Mouse (Mus musculus) liver, embryonic 14 days (tissue): Measurements from ENCODE around the gene Zfp180. TPM values are rescaled to one million over a fixed set of nuclear protein-coding genes. Genes with fewer than 3 reads are reported as not detected.

Experiments used
- polyA plus RNA-seq: library from polyadenylated mRNA; depleted of rRNA; stranded (reverse); fragments of >200 nt; gene quantifications from 2 replicates; pipeline ENCODE4 v1.2.3, GENCODE M21; 2012; rRNA removed

Gene Zfp180
- 8.7 and 10.0 TPM in 2 replicates for polyA plus RNA-seq

DNA sequence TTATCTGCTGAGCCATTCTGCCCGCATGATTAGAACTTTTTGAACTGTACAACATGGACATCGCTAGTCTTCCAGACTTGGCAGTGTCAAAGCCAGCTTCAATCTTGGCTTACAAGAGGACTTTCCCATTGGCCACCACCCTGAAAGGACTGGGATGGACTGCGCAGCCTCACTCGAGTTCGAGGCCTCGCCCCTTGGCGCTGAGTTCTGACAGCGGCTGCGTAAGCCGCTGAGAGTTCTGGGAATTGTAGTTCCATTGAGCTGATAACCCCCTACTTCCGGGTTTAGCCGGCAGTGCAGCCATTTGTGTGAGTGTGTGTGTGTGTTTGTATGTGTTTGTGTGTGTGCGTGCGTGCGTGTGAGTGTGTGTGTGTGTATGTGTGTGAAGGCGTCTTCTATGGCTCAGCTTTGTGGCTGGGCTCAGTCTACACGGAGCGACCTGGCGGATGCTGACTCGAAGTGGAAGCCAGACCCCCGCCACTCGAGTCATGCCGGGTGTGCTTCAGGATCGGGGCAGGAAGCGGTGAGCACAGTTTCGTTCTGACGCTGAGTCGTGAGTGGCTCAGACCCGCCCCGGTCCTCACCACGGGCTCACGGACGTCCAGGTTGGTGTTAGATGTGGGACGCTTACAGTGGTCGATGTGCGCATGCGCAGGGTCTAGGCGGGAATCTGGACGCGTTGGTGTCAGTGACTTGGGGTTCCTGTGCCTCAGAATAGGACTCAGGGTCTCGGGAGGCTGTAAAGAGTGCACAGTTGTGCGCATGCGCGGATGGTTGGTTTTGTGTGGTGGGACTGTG, at the start of gene Zfp180:
TSS of gene Zfp180 (plus strand) at position 291 of the 798 bp plus-strand sequence.

DNA sequence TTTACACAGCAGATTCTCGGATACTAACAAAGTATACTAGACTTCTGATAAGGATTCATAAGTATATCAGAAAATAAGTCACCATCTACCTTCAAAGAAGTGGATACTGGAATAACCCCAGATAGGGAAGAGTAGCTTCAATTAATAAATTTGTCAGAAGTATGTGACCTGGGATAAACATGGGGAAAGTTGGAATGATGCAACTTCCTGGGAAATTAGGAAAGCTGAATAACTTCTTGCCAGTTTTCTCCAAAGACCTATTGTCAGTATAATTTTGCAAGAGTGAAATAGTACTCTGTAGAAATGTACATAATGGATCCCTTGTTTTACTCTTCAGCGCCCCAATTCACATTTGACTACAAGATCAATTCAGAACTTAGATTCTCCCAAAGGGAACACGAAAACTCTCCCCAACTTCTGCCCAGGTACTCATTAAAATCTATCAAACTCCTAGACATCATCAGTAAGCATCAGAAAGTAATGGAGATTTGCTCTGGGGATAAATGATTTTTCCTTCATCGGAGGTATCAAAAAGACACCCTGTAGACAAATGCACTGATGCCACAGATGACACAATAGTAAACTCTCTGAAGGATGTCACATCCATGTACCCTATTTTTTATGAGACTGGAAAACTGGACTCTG, 28.9 kb upstream of the Zfp180 start, which contains the start of gene Vmn1r183:
TSS of gene Vmn1r183 (plus strand) at position 595 of the 645 bp plus-strand sequence.

DNA sequence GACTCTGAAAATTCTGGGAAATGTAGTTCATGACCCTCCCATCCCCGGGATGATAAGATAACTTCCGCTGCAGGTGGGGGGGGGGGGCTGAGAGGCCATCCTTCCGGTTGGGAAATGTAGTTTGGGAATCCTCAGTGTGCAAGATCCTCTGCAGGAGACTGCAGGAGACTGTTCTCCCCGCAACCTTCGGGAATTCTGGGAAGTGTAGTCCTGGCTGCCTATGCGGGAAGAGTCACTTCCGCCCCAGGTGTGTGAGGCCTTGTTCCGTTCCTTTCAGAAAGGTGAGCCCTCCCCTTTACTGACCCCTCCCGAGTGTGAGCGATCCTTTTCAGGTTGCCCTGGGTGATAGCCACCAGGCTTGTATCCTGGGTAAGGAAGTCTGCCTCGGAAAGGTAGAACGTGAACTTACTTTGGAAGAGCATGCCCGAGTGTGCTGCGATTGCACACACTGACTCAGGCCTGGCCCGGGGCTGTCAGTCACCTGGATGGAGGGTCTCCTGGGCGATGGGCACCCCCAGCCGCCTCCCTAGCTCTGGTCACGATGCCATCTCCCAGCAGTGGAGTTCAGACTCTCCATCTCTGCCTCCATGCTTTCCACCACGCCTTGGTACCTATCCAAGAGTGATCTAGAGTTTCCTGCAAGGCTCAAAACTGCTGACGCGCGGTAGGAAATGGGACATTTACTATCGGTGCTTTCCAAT, 30.6 kb downstream of the Zfp180 start, which contains the start of gene Zfp112:
TSS of gene Zfp112 (plus strand) at position 159 of the 701 bp plus-strand sequence.

DNA sequence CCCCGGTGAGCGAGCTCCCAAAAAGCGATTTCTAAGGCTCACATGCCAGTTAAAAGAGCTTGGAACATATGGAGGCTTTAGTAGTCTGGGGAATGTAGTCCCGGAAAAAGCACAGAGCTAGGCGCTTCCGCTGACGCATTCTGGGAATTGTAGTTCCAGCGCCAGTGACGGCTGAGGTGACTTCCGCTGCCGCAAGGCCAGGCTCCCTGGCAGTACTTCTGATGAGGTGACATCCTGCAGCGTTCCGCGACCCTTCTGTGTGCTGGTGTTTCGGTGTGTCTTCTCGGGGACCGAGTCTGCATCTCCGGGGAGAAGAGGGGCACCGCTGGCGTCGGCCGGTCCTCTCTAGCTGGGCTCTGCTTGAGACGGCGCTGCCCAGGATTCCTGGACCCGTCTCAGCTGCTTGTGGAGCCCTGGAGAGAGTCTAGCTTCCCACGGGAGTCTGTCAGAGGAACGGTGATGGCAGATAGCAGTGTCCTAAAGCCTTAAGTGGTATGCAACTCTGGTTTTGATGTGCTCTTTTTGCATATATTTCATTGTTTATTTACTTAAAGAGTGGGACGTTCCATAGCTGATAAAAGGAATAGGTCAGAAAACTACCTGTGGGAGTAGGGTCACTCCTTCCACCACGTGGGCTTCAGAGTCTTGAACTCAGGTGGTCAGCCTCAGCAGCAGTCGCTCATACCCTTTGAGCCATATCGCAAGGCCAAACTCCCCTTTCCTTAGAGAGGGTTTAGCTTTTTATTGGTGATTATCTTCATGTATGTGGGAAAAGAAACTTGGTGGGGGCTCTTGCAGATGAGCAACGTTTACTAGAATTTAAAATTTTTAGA, 52.5 kb downstream of the Zfp180 start, which contains the start of gene Zfp235:
TSS of gene Zfp235 (plus strand) at position 174 of the 833 bp plus-strand sequence.

Other genes starting within 250 kb of the Zfp180 start
- not detected in 2 replicates for gene Vmn1r176, start 244.6 kb upstream of the Zfp180 start, polyA plus RNA-seq
- not detected in 2 replicates for gene Vmn1r177, start 215.5 kb upstream of the Zfp180 start, polyA plus RNA-seq
- gene Vmn1r178, start 189.9 kb upstream of the Zfp180 start, polyA plus RNA-seq = not detected in 2 replicates
- gene Vmn1r179, start 154.9 kb upstream of the Zfp180 start, polyA plus RNA-seq = not detected in 2 replicates
- not detected in 2 replicates for gene Vmn1r180, start 131.3 kb upstream of the Zfp180 start, polyA plus RNA-seq
- gene Vmn1r181, start 107.3 kb upstream of the Zfp180 start, polyA plus RNA-seq = not detected in 2 replicates
- not detected in 2 replicates for gene V1rd19, start 80.2 kb upstream of the Zfp180 start, polyA plus RNA-seq
- not detected in 2 replicates for gene Vmn1r183, start 28.7 kb upstream of the Zfp180 start, polyA plus RNA-seq
- gene Zfp112, start 30.4 kb downstream of the Zfp180 start, polyA plus RNA-seq = 0.37 and 0.50 TPM in 2 replicates
- gene Zfp235, start 52.2 kb downstream of the Zfp180 start, polyA plus RNA-seq = 2.0 and 2.1 TPM in 2 replicates
- gene Zfp114, start 93.1 kb downstream of the Zfp180 start, polyA plus RNA-seq = 0.14 and 0.17 TPM in 2 replicates
- 0.77 and 0.83 TPM in 2 replicates for gene Zfp111, start 129.5 kb downstream of the Zfp180 start, polyA plus RNA-seq
- 0.79 and 0.90 TPM in 2 replicates for gene Zfp109, start 155.6 kb downstream of the Zfp180 start, polyA plus RNA-seq
- 0.21 and 0.28 TPM in 2 replicates for gene Zfp108, start 172.9 kb downstream of the Zfp180 start, polyA plus RNA-seq
- gene Zfp93, start 188.5 kb downstream of the Zfp180 start, polyA plus RNA-seq = 0.62 and 0.68 TPM in 2 replicates
- 2.7 and 3.1 TPM in 2 replicates for gene Zfp61, start 219.3 kb downstream of the Zfp180 start, polyA plus RNA-seq
- gene Zfp94, start 234.7 kb downstream of the Zfp180 start, polyA plus RNA-seq = 1.7 and 1.9 TPM in 2 replicates